Mouse (Mus musculus): ENCODE measurements around the gene Alkbh6. TPM values are rescaled to one million over a fixed set of nuclear protein-coding genes. Genes with fewer than 3 reads are reported as not detected.
A peak's percentile ranks its signal among the peaks of the same experiment; 100 is the strongest.

Alkbh6 gene
- total RNA-seq, 1 experiment from 2014 or later: 51.4 TPM

- no peak for DNase-seq
Observed at GRCm38 (mm10) chr7:30328379-30328778, 19.9 kb downstream of the Alkbh6 start.

- DNase-seq: peak; percentile 90
Observed at GRCm38 (mm10) chr7:30331887-30332286, 23.4 kb downstream of the Alkbh6 start.

- no peak for DNase-seq
Observed at GRCm38 (mm10) chr7:30332622-30333259, 24.2 kb downstream of the Alkbh6 start.

DNA sequence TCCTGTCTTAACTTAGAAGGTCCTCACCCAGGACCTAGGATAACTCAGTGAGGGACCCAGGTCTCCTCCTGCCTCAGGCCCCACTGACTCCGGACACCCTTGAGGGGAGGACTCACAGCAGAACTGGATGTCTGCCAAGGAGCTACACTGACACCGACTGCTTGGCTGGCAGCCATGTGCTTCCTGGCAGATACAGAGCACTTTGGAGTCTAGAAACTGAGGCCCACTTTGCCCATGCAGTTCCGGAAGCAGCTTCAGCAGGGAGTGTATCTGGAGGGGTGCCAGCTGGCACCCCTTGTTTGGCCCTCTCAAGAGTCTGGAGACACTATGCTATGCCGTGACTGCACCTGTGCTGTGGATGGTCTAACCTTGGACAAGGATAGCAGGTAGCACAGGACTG is 24.9 kb downstream of the Alkbh6 start:
- peak; percentile 90 for DNase-seq

DNA sequence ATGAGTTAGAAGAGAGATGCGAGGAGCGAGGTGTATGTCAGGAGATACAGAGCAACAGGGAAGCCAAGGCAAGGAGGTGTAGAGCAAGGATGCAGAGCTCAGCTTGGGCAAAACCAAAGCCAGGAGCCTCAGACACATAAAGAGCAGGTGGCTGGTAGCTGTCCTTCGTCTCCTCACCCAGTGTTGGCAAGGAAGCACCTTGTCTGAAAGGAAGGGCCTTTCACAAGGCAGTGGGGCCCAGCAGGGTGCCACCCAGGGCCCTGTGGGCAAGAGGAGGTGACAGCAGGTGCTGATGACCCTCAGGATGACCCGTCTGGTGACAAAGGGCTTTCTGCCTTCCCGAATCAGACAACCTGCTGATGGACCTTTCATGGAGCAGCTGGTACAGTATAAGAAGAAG is 26.0 kb downstream of the Alkbh6 start:
- DNase-seq: no peak

DNA sequence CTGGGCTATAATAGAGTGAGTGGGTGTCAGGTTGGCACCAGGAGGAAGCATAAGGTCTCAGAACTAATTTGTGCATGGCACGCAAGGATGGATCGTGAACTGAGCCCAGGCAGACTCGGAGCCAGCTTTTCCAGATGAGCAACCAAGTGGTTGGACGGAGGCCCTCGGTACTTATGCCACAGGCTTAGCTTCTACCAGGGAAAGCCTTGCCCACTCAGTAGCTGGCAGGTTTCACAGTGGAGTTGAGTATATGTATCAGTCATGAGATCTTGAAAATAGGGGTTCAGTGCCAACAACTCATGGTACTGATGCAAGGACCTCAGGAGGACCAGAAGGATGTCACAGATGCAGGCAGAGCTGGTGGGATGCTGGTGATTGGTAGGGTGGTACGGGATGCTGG is 27.2 kb downstream of the Alkbh6 start:
- no peak for DNase-seq

DNA sequence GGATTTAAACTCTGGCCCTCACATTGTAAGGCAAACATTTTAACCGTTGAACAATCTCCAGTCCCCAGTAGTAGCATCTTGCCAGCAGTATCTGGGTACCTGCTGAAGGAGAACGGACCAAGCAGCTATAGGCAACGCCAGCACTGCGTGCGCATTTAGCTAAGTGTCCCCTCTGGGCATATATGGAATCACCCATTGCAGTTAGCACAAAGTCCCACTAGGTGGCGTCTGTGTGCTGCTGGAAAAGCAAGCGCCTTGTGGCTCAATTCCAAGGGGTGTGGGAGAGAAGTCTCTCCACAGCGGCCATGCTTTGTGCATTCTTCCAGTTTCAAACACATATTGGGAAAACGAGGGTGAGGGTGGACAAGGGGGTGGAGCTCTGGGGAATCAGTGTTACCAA is 27.9 kb downstream of the Alkbh6 start:
- DNase-seq: peak; percentile 92

GRCm38 (mm10) chr7:30339432-30340109 is 31.1 kb downstream of the Alkbh6 start:
- no peak for DNase-seq

DNA sequence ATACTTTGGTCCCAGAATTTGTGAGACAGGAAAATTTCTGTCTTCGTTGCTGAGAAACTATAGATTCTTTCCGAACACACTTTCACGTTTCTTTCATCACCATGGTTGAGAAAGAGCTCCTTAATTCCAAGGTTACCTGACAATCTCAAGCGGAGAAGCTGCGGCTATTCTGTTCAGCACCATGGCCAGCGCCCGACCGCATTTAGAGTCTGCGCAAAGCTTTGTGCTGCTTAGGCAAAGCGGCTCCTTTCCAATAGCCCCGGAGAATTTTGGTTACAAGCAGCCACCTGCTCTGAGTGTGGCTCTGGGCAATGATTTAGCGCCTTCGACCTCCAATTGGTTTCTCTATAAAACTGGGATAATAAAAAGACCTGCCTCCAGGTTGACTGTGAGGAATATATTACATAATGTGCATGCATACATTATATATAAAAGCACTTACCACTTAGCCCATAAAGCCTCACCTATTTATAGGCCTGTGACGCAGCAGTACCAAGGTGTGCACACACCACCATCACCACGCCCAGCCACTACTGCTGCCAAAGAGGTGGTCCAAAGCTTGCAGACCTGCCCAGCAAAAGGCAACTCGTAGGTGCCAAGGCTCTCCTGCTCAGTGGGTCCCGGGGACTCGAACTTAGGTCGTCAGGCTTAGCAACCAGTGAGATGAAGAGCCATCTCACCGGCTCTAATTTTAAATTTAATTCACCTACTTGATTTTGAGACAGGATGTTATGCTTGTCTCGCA is 38.3 kb downstream of the Alkbh6 start:
- DNase-seq: peak; percentile 84

DNA sequence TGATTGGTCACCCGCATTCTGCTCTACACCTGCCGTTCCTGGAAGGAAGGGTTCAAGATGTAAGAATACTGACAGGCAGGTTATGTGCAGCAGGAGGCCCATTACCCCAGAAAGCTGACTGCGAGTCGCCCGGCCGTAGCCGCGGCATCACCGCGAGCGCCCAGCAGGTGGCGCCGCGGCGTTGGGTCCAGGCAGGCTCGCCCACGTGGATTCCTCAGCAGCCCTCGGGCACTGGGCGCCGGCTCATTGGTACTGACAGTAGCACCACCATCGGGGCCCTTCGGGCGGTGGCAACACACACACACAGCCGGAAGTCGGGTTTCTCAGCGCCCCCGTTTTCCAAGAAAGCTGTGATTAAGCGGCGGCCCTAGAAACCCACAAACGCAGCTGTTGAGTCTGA is 39.3 kb downstream of the Alkbh6 start:
- peak; percentile 83 for DNase-seq

DNA sequence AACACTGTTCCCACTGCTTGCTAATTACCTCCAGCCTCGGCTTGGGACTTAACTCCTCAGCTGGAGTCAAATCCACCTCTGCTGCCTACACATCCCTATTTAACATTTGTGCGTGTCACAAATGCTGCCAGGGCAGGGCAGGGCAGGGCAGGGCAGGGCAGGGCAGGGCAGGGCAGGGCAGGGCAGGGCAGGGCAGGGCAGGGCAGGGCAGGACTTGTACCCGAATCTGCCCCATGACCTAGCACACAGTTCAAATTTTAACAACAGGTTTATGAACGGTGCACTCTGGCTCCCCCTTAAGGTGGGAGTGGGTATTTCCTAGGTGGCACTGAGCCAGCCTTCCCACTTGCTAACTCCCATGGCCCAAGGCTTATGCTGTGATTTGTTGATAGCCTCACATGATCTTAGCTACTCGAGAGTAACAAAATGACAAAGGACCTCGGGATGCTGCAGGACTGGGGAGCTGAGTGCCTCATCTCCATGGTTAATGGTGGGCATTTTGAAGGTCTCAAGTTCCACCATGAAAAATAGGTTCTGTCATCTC is 44.8 kb downstream of the Alkbh6 start:
- peak; percentile 88 for DNase-seq

GRCm38 (mm10) chr7:30354059-30354458 is 45.5 kb downstream of the Alkbh6 start:
- peak; percentile 34 for DNase-seq

- DNase-seq: no peak
Observed at GRCm38 (mm10) chr7:30358378-30359186, 50.1 kb downstream of the Alkbh6 start.

DNA sequence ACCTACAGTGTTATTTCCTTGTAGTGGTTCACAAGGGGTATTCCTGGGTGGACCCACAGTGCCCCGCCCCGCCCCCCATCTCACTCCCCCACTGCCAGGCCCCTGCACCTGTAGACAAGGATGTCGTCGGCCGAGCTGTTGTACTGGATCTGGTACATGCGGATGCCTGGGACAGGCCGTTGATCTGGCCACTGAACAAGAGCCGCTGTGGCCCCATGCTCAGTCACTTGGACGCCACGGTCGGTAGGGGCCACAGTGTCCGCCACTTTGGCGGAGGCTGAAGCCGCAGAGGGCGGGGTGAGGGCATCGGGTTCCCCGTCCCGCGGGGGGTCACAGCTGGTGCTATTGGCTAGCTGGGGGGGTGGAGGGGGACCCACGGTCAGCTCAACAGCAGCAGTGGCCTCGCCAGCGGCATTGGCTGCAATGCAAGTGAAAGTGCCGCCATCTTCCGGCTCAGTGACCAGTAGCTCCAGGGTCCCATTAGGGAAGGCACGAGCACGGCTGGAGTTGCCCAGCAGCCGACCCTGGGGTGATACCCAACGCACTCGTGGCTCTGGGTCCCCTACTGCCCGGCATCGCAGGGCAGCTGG is 50.9 kb downstream of the Alkbh6 start:
- DNase-seq: no peak

GRCm38 (mm10) chr7:30360028-30360427 is 51.5 kb downstream of the Alkbh6 start:
- peak; percentile 82 for DNase-seq

DNA sequence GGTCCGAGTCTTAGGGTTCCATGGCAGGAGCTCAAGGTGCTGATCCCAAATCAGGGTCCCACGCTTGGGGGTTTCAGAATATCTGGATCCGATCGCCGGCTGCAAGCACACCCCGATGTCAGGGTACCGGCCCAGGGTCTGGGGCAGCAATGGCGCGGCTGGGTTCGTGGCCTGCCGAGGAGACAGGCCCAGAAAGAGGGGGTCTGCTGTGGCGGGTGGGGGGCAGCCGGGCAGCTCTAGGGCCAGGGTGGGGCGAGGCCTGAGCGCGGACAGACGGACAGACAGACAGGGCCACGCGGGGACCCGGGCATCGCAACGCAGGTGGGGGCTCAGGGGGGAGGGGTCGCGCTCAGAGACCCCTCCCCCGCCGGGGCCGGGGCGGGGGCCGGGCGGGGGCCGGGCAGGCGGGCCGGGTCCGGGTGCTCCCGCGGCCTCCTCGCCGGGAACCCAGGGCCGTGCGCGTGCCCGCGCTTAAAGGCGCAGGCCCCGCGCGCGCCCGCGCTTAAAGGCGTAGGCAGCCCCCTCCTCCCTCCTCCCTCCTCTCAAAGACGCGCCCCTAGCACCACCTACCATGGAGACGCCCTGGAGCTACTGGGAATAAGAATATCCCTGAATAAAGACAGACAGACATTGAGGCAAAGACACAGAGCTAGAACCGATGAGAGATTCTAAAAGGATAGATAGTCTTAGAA is 54.3 kb downstream of the Alkbh6 start, which contains the start of gene Lrfn3:
TSS of gene Lrfn3 (minus strand) at position 121 of the 692 bp plus-strand sequence.
- peak; percentile 64 for DNase-seq

GRCm38 (mm10) chr7:30363344-30363738 is 54.8 kb downstream of the Alkbh6 start:
- DNase-seq: no peak
